In genomic region chr4:139877269-139877668, GRCm38 (mm10) we compare ENCODE assay signal across 10 mouse cellular contexts. TPM values are rescaled to one million over a fixed set of nuclear protein-coding genes. Genes with fewer than 3 reads are reported as not detected.
DNase-seq lines count a peak whose midpoint lies in the region; ATAC-seq and TF ChIP-seq lines count a peak whose summit lies in the region.
"Had no signal": no experiment of that assay in that cellular context is flagged by ENCODE, and none has a peak within 500 bp of the region (broad histone marks: within the 10 kb centered on the region; RNA-seq: fewer than 3 reads in every experiment).

No protein-coding gene starts in this region.

- peaks cover 13% of the 10 kb centered on the region; the same call in 1 of the 2 replicates for H3K27me3 ChIP-seq in heart, embryonic 12.5 days (replicated peaks)
- H3K27me3 ChIP-seq in forebrain, embryonic 16.5 days (replicated peaks; ENCODE audit: control insufficient read depth, insufficient read depth, low read length), result no peaks in the 10 kb centered on the region
- H3K27me3 ChIP-seq in kidney, adult 2 months (replicated peaks; ENCODE audit: control insufficient read depth, insufficient read depth, low read length), result no peaks in the 10 kb centered on the region
- H3K27me3 ChIP-seq in midbrain, postnatal 0 days (ENCODE audit: insufficient read depth, low read length), result 0 out of 2 replicates have a peak, but pooled peaks cover 3% of the 10 kb centered on the region

- peak; percentile 95 for TF ChIP-seq CTCF in kidney, adult 2 months (conservative IDR thresholded peaks at IDR 0.05; ENCODE audit: insufficient read depth, insufficient read length, low read depth, low read length)
- peak; percentile 97 for TF ChIP-seq CTCF in midbrain, postnatal 0 days (IDR thresholded peaks at IDR 0.05)

- TF ChIP-seq POLR2A in kidney, adult 2 months (IDR thresholded peaks at IDR 0.05; ENCODE audit: low read depth, low read length), result no peak

- DNase-seq in heart, adult 11 months, result peak; percentile 88
- peak; percentile 44 for DNase-seq in cerebellum, adult 11-12 months
- peak; percentile 68 for DNase-seq in kidney, adult 2 months
- DNase-seq in left cerebral cortex, postnatal 4 days, result peak; percentile 87
- DNase-seq in midbrain, postnatal 0 days (ENCODE audit: low spot score), result peak; percentile 88
- DNase-seq in testis, postnatal 14 days (ENCODE audit: low spot score), result peak; percentile 26

- H3K4me1 ChIP-seq in heart, embryonic 12.5 days (replicated peaks), result no peaks in the 10 kb centered on the region
- no peaks in the 10 kb centered on the region for H3K4me1 ChIP-seq in forebrain, embryonic 16.5 days (replicated peaks; ENCODE audit: control insufficient read depth, insufficient read depth, low read length)
- H3K4me1 ChIP-seq in kidney, adult 2 months (ENCODE audit: control insufficient read depth, insufficient read depth, low read length), result no peaks in the 10 kb centered on the region
- no peaks in the 10 kb centered on the region for H3K4me1 ChIP-seq in midbrain, postnatal 0 days (ENCODE audit: insufficient read depth, low read length)
- H3K4me1 ChIP-seq: limb, embryonic 15.5 days had no signal

- H3K4me3 ChIP-seq in heart, embryonic 12.5 days, result no peak overlapping the region
- H3K4me3 ChIP-seq in forebrain, embryonic 16.5 days (replicated peaks; ENCODE audit: low read length), result no peak overlapping the region
- no peak overlapping the region for H3K4me3 ChIP-seq in kidney, adult 2 months (ENCODE audit: insufficient read depth, low read depth, low read length)
- no peak overlapping the region for H3K4me3 ChIP-seq in midbrain, postnatal 0 days (ENCODE audit: low read depth, low read length)
- H3K4me3 ChIP-seq: limb, embryonic 15.5 days had no signal

- no peak for ATAC-seq in heart, embryonic 12.5 days (ENCODE audit: insufficient number of reproducible peaks, low FRiP score)
- ATAC-seq in forebrain, embryonic 16.5 days, result peak; percentile 82
- ATAC-seq in midbrain, postnatal 0 days (ENCODE audit: low FRiP score), result peak; percentile 61

- no peaks in the 10 kb centered on the region; the same call in 1 of the 2 replicates for H3K9me3 ChIP-seq in heart, embryonic 12.5 days (replicated peaks)
- no peaks in the 10 kb centered on the region for H3K9me3 ChIP-seq in forebrain, embryonic 16.5 days (ENCODE audit: control insufficient read depth, low read length)
- H3K9me3 ChIP-seq in midbrain, postnatal 0 days (ENCODE audit: low read length), result no peaks in the 10 kb centered on the region
- H3K9me3 ChIP-seq: limb, embryonic 15.5 days had no signal

- intact Hi-C loops in left cerebral cortex, postnatal 4 days (cut with DNase I), result loop anchor here (10.0 kb wide), 2 partner anchors 498 to 668 kb away; no protein-coding TSS in a partner anchor

- no peak overlapping the region for H3K9ac ChIP-seq in heart, embryonic 12.5 days
- H3K9ac ChIP-seq in forebrain, embryonic 16.5 days (replicated peaks; ENCODE audit: low read depth, low read length), result no peak overlapping the region
- H3K9ac ChIP-seq in midbrain, postnatal 0 days (replicated peaks; ENCODE audit: low read length, poor library complexity, severe bottlenecking), result no peak overlapping the region
- H3K9ac ChIP-seq: limb, embryonic 15.5 days had no signal

- H3K27ac ChIP-seq in heart, embryonic 12.5 days (ENCODE audit: poor library complexity, severe bottlenecking), result no peak overlapping the region
- H3K27ac ChIP-seq in forebrain, embryonic 16.5 days (ENCODE audit: low read length), result no peak overlapping the region
- no peak overlapping the region for H3K27ac ChIP-seq in kidney, adult 2 months (ENCODE audit: insufficient read depth, low read depth, low read length)
- H3K27ac ChIP-seq in midbrain, postnatal 0 days (ENCODE audit: low read depth, low read length), result no peak overlapping the region
- H3K27ac ChIP-seq: limb, embryonic 15.5 days had no signal

- no peaks in the 10 kb centered on the region for H3K36me3 ChIP-seq in heart, embryonic 12.5 days
- H3K36me3 ChIP-seq in forebrain, embryonic 16.5 days (ENCODE audit: control insufficient read depth, insufficient read depth), result no peaks in the 10 kb centered on the region
- no peaks in the 10 kb centered on the region for H3K36me3 ChIP-seq in kidney, adult 2 months (ENCODE audit: control insufficient read depth, insufficient read depth, low read length)
- no peaks in the 10 kb centered on the region for H3K36me3 ChIP-seq in midbrain, postnatal 0 days (ENCODE audit: insufficient read depth, low read length)
- H3K36me3 ChIP-seq: G1E; limb, embryonic 15.5 days had no signal

- WGBS in heart, embryonic 12.5 days, result 4% methylated on average over 4 of the region's 4 CpGs
- WGBS in forebrain, embryonic 16.5 days, result 5% methylated on average over 4 of the region's 4 CpGs
- WGBS in kidney, adult 2 months, result 8% methylated on average over 4 of the region's 4 CpGs
- whole genome bisulfite sequencing in midbrain, postnatal 0 days, result 8% methylated on average over 4 of the region's 4 CpGs

- no peak overlapping the region for H3K4me2 ChIP-seq in heart, embryonic 12.5 days
- H3K4me2 ChIP-seq in forebrain, embryonic 16.5 days (ENCODE audit: low read length), result no peak overlapping the region
- H3K4me2 ChIP-seq in midbrain, postnatal 0 days (ENCODE audit: low read depth, low read length, poor library complexity, severe bottlenecking), result no peak overlapping the region
- H3K4me2 ChIP-seq: limb, embryonic 15.5 days had no signal

RNA-seq across cellular contexts. Expression of gene Pax7, which starts 43.9 kb away (rescaled TPM):
- 0.04 and 0.06 TPM in 2 replicates for polyA plus RNA-seq in heart, embryonic 12.5 days (2016; fragmentation: Nextera tagmentation; extraction: Ambion mirVana)
- 0.15 TPM in 1 of 2 replicates, not detected in the other for polyA plus RNA-seq in forebrain, embryonic 16.5 days (2015; fragmentation: Nextera tagmentation; extraction: Ambion mirVana)
- polyA plus RNA-seq in kidney, adult 2 months (2012; rRNA removed), result 0.06 TPM in 1 of 2 replicates, not detected in the other
- total RNA-seq in left cerebral cortex, postnatal 4 days (2021), result under 1 TPM in 1 of 2 experiments, not detected in 1; 0.06 TPM
- total RNA-seq in midbrain, postnatal 0 days (2014; rRNA removed), result 34.9 and 36.0 TPM in 2 replicates
- polyA plus RNA-seq in midbrain, postnatal 0 days (2015; fragmentation: Nextera tagmentation; extraction: Ambion mirVana), result 3.0 and 3.4 TPM in 2 replicates
- polyA plus RNA-seq: G1E had no signal

Comparison
In these comparisons a context has a peak if more than half of its experiments do, and no peak if none do; other contexts are left out.
1. DNase-seq: peak in every context shown above with its lines; median percentile 88 in heart, adult 11 months; 88 in midbrain, postnatal 0 days; 87 in left cerebral cortex, postnatal 4 days; 68 in kidney, adult 2 months; 44 in cerebellum, adult 11-12 months; 26 in testis, postnatal 14 days.